In the genomic region with DNA sequence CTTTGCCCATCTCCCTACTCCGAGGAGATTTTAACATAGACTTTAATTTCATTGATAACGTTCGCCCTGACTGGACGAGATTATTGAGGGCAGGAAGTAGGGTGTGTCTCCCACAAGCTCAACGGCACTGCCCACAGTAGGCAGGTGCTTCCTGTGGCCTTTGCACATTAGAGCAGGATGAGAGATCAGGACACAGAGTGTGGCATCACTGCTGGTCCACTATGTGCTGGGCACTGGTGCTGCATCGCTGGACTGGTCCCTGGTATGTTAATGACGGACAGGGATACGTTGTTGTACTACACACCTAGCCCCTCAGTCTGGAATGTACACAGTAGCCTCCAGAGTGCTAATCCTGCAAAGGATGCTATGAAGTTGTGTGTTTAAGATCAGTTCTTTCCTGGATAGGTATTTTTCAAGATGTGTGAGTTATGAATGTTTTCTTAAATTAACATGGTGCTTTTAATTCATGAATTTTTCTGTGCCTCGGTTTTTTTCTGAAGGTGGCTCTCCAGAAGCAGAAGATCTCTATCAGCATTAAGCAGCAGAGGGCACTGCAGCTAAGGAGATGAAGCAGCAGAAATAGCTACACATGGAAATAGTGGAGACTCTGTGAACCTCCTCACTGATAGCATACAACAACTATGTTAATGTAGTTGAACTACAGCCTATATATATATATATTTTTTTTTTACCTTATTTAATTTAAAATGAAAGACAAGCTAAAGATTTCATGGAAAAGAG, we compare ENCODE assay signal across 8 mouse cellular contexts.
DNase-seq lines count a peak whose midpoint lies in the region; ATAC-seq lines count a peak whose summit lies in the region.

No protein-coding gene starts in this region.

- peak; percentile 80 for ATAC-seq in liver, embryonic 15.5 days (ENCODE audit: insufficient read depth)
- ATAC-seq in neural tube, embryonic 12.5 days (ENCODE audit: low FRiP score, low read depth) = peak; percentile 51; the same call in 1 of the 2 replicates

- no peak overlapping the region for H3K4me3 ChIP-seq in liver, embryonic 15.5 days (replicated peaks)
- H3K4me3 ChIP-seq in neural tube, embryonic 12.5 days = no peak overlapping the region

- H3K9ac ChIP-seq in liver, embryonic 15.5 days = no peak overlapping the region
- H3K9ac ChIP-seq in neural tube, embryonic 12.5 days = no peak overlapping the region

- no peak overlapping the region for H3K27ac ChIP-seq in liver, embryonic 15.5 days (replicated peaks)
- H3K27ac ChIP-seq in neural tube, embryonic 12.5 days = no peak overlapping the region

- peaks cover 14% of the 10 kb centered on the region for H3K4me1 ChIP-seq in liver, embryonic 15.5 days (replicated peaks)
- no peaks in the 10 kb centered on the region for H3K4me1 ChIP-seq in neural tube, embryonic 12.5 days

- 19% methylated on average over 9 of the region's 9 CpGs for WGBS in liver, embryonic 15.5 days (ENCODE audit: insufficient replicate concordance)
- WGBS in neural tube, embryonic 12.5 days = 72% methylated on average over 9 of the region's 9 CpGs

- no peaks in the 10 kb centered on the region for H3K36me3 ChIP-seq in liver, embryonic 15.5 days (replicated peaks)
- no peaks in the 10 kb centered on the region for H3K36me3 ChIP-seq in neural tube, embryonic 12.5 days

- H3K9me3 ChIP-seq in liver, embryonic 15.5 days (replicated peaks) = no peaks in the 10 kb centered on the region
- peaks cover 8% of the 10 kb centered on the region; the same call in 1 of the 2 replicates for H3K9me3 ChIP-seq in neural tube, embryonic 12.5 days

- 0 out of 2 replicates have a peak, but pooled peaks cover 3% of the 10 kb centered on the region for H3K27me3 ChIP-seq in liver, embryonic 15.5 days
- H3K27me3 ChIP-seq in neural tube, embryonic 12.5 days (replicated peaks) = no peaks in the 10 kb centered on the region

- DNase-seq in B cell, adult 2 months = peak; percentile 66 to 73
- DNase-seq in R1 (ENCODE audit: low read depth, low spot score) = peak; percentile 30
- peak; percentile 73 to 83 for DNase-seq in cerebellum, postnatal 25 days
- peak; percentile 50 to 79 for DNase-seq in frontal cortex, postnatal 36 days (ENCODE audit: low spot score in 2 of 2)
- peak; percentile 79 for DNase-seq in kidney, postnatal 10 days
- peak; percentile 34 to 62 for DNase-seq in thymus, postnatal 10 days (ENCODE audit: low spot score in 2 of 2)

- H3K4me2 ChIP-seq in liver, embryonic 15.5 days = peak overlapping the region; percentile 38
- no peak overlapping the region for H3K4me2 ChIP-seq in neural tube, embryonic 12.5 days (replicated peaks)
